Mouse (Mus musculus): Measurements from ENCODE around the gene Tbx3. TPM values are rescaled to one million over a fixed set of nuclear protein-coding genes. Genes with fewer than 3 reads are reported as not detected.

Tbx3 gene
- polyA plus RNA-seq (2011; ENCODE audit: insufficient read length, low read depth, missing spikeins), result 16.8 and 20.9 TPM in 2 replicates

DNA sequence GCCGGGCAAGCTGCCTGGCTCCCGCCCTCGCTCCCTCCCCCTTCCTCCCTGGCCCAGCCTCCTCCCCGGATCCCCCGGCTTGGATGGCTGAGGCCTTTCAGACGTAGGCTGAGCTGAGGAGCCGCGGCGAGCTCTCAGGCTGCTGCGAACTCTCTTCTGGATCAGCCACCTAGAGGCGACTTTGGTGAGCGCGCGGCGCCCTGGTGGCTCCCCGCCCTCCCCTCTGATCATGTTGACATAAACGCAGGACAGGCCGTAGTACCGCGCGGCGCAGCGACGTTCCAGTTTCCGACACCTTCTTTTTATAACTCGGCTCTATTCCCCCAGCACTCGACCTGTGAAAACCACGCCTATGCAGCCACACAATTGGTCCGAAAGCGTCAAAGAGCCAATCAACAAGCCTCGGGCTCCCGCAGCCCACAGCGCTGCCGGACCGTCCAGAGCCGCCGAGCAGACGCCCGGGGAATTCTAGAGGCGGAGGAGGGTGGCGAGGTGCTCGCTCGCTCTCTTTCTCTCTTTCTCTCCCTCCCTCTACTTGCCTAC is at the start of gene Tbx3:
Gene Tbx3, plus strand, starts transcription at position 104 of the 543 bp plus-strand sequence.
- TF ChIP-seq POLR2A (IDR thresholded peaks at IDR 0.05; ENCODE audit: low read depth, low read length), result peak; percentile 88
- TF ChIP-seq CTCF (IDR thresholded peaks at IDR 0.05; ENCODE audit: borderline replicate concordance, insufficient read depth, low read length), result peak; percentile 40; the same call in 1 of the 2 replicates
- H3K4me3 ChIP-seq (ENCODE audit: insufficient read depth, low read length), result peak within 1 kb of the TSS; percentile 84
- H3K4me1 ChIP-seq (ENCODE audit: control insufficient read depth, insufficient read depth, low read length), result peaks cover 3% of the 10 kb centered on the region; the same call in 1 of the 2 replicates
- H3K27ac ChIP-seq (ENCODE audit: insufficient read depth, low read length), result peak within 1 kb of the TSS; percentile 97

DNA sequence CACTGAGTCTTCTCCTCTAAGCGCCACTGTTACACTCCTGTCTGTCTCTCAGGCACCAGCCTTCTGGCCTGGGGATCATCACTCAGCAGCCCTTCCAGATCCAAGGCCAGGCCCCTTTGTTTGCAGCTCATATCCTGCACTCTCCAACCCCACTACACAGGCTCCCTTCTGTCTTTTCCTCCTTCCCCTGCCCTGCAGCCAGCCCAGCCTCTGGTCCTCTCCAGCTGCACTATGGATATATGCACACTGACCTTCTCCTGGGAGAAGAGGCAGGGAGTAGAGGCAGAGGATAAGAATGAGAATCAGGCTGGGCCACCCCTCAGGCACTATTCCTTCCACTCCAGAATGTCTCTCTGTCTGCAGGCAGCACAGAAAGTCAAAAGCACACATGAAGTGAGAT is 48.4 kb upstream of the Tbx3 start:
- TF ChIP-seq CTCF (IDR thresholded peaks at IDR 0.05; ENCODE audit: borderline replicate concordance, insufficient read depth, low read length), result no peak
- no peak for TF ChIP-seq POLR2A (IDR thresholded peaks at IDR 0.05; ENCODE audit: low read depth, low read length)
- Histone ChIP-seq H3K4me1 (ENCODE audit: control insufficient read depth, insufficient read depth, low read length) (no peaks in the 10 kb centered on the region; the same call in 1 of the 2 replicates), H3K4me3 (ENCODE audit: insufficient read depth, low read length) (no peak overlapping the region), H3K27ac (ENCODE audit: insufficient read depth, low read length) (no peak overlapping the region)

DNA sequence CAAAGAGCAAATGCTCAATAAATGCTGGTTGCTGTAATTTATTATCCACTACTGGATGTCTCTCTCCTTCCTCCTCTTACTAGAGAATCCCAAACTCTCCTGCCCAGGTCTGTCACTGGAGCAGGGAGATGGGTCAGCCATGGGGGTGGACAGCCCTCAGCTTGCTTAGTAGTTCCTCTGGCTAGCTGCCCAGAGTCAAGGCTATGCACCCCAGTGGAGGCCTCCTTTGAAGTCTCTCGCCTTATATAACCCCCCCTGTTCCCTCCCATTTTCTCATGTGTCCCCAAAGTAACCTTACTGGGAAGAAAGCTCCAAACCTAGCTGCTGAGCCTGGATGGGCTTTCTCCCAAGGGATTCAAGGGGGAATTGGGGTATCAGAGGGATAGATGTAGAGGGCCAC is 45.9 kb upstream of the Tbx3 start:
- Histone ChIP-seq H3K4me3 (ENCODE audit: insufficient read depth, low read length) (no peak overlapping the region), H3K27ac (ENCODE audit: insufficient read depth, low read length) (no peak overlapping the region), H3K4me1 (ENCODE audit: control insufficient read depth, insufficient read depth, low read length) (no peaks in the 10 kb centered on the region; the same call in 1 of the 2 replicates)
- TF ChIP-seq CTCF (IDR thresholded peaks at IDR 0.05; ENCODE audit: borderline replicate concordance, insufficient read depth, low read length) (no peak), POLR2A (IDR thresholded peaks at IDR 0.05; ENCODE audit: low read depth, low read length) (no peak)

- H3K4me3 ChIP-seq (ENCODE audit: insufficient read depth, low read length), result no peak overlapping the region
- TF ChIP-seq CTCF (IDR thresholded peaks at IDR 0.05; ENCODE audit: borderline replicate concordance, insufficient read depth, low read length) (no peak), POLR2A (IDR thresholded peaks at IDR 0.05; ENCODE audit: low read depth, low read length) (no peak)
- H3K4me1 ChIP-seq (ENCODE audit: control insufficient read depth, insufficient read depth, low read length), result no peaks in the 10 kb centered on the region
- no peak overlapping the region for H3K27ac ChIP-seq (ENCODE audit: insufficient read depth, low read length)
Observed at GRCm38 (mm10) chr5:119625603-119626002, 44.9 kb upstream of the Tbx3 start.

DNA sequence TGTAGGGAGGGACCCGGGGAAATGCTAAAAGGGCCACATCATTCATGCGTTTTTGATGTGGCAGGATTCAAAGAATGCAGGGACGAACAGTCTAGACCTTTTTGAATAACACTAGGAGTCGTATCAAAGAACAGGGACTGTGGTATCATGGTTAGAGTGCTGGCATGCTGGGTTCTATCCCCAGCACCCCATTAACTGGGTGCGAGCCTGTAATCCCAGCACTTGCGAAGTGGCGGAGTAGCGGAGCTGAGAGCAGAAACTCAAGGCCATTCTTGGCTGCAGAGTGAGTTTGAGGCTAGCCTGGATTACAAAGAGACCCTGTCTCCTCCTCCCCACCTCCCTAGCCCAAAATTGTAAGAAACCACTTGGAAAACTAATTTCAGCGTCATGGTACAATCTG is 44.3 kb upstream of the Tbx3 start:
- no peaks in the 10 kb centered on the region for H3K4me1 ChIP-seq (ENCODE audit: control insufficient read depth, insufficient read depth, low read length)

GRCm38 (mm10) chr5:119626662-119627061 is 43.8 kb upstream of the Tbx3 start:
- no peak for TF ChIP-seq POLR2A (IDR thresholded peaks at IDR 0.05; ENCODE audit: low read depth, low read length)
- TF ChIP-seq CTCF (IDR thresholded peaks at IDR 0.05; ENCODE audit: borderline replicate concordance, insufficient read depth, low read length), result no peak
- H3K4me1 ChIP-seq (ENCODE audit: control insufficient read depth, insufficient read depth, low read length), result no peaks in the 10 kb centered on the region
- no peak overlapping the region for H3K4me3 ChIP-seq (ENCODE audit: insufficient read depth, low read length)
- H3K27ac ChIP-seq (ENCODE audit: insufficient read depth, low read length), result no peak overlapping the region

More for the DNA sequence above, 44.3 kb upstream of the Tbx3 start:
- no peak overlapping the region for H3K27ac ChIP-seq (ENCODE audit: insufficient read depth, low read length)
- H3K4me3 ChIP-seq (ENCODE audit: insufficient read depth, low read length), result no peak overlapping the region
- TF ChIP-seq POLR2A (IDR thresholded peaks at IDR 0.05; ENCODE audit: low read depth, low read length), result no peak

DNA sequence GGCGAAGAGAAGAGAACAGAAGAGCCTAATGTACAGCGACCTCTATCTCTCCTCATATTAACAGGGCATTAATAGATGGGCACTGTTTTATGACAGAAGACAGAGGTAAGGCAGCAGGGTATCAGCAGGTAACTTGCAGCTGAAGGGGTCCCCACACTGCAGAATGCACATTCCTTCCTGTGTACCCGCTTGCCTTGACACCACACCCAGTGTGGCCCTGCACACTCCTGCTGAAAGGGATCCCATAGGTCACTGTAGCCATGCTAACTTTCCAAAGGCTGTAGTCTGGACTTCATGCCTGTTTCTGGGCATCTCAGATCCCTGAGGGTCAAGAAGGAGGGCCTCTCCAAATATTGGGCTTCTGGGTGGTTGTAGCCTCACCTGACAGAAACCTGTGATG is 42.4 kb upstream of the Tbx3 start:
- no peak overlapping the region for H3K27ac ChIP-seq (ENCODE audit: insufficient read depth, low read length)
- TF ChIP-seq POLR2A (IDR thresholded peaks at IDR 0.05; ENCODE audit: low read depth, low read length), result no peak
- no peak for TF ChIP-seq CTCF (IDR thresholded peaks at IDR 0.05; ENCODE audit: borderline replicate concordance, insufficient read depth, low read length)
- no peaks in the 10 kb centered on the region for H3K4me1 ChIP-seq (ENCODE audit: control insufficient read depth, insufficient read depth, low read length)
- no peak overlapping the region for H3K4me3 ChIP-seq (ENCODE audit: insufficient read depth, low read length)

DNA sequence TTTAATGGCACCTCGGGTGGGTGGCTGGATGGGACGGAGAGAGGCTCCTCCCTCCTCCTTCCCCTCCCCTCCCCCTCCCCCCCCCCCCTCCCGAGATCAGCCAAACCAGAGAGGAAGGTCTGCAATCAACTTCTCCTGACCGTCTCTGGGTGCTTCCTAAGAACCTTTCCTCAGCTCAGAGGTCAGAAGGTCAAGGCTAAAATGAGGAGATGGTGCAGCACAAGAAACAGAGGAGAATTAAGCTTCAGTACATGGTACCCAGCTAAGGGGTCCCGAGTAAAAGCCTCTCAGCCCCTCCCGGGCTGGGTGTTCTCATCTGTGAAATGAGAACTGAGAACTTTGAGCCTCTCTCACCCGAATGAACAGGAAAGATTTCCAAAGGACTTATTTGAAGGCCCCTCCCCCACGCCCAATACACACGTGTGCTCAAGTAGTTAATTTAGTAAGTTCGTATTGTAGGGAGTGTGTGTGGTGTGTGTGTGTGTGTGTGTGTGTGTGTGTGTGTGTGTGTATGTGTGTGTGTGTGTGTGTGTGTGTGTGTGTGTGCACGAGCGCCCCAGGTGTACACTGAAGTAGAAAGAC is 41.6 kb upstream of the Tbx3 start:
- TF ChIP-seq CTCF (IDR thresholded peaks at IDR 0.05; ENCODE audit: borderline replicate concordance, insufficient read depth, low read length) (no peak), POLR2A (IDR thresholded peaks at IDR 0.05; ENCODE audit: low read depth, low read length) (no peak)
- no peak overlapping the region for H3K27ac ChIP-seq (ENCODE audit: insufficient read depth, low read length)
- H3K4me3 ChIP-seq (ENCODE audit: insufficient read depth, low read length), result no peak overlapping the region
- H3K4me1 ChIP-seq (ENCODE audit: control insufficient read depth, insufficient read depth, low read length), result no peaks in the 10 kb centered on the region

DNA sequence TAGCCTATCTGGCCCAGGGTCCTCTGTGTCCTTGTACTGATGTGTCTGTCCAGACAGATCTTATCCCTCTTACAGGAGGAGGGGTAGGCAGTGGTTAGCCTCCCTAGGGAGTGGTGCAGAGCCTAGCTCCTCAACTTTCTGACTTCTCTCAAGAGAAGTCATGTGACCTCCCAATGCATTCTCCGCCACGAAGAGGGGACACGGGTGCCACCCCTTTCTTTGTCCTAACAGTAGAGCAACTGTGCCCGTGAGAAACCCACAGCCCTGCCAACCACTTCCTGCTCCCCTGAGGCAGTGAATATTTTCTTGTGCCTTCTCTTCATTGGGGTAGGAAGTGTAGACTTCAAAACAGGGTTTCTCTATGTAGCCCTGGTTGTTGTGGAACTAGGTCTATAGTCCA is 36.9 kb upstream of the Tbx3 start:
- Histone ChIP-seq H3K4me1 (ENCODE audit: control insufficient read depth, insufficient read depth, low read length) (no peaks in the 10 kb centered on the region), H3K4me3 (ENCODE audit: insufficient read depth, low read length) (no peak overlapping the region), H3K27ac (ENCODE audit: insufficient read depth, low read length) (no peak overlapping the region)
- TF ChIP-seq CTCF (IDR thresholded peaks at IDR 0.05; ENCODE audit: borderline replicate concordance, insufficient read depth, low read length) (no peak), POLR2A (IDR thresholded peaks at IDR 0.05; ENCODE audit: low read depth, low read length) (no peak)

DNA sequence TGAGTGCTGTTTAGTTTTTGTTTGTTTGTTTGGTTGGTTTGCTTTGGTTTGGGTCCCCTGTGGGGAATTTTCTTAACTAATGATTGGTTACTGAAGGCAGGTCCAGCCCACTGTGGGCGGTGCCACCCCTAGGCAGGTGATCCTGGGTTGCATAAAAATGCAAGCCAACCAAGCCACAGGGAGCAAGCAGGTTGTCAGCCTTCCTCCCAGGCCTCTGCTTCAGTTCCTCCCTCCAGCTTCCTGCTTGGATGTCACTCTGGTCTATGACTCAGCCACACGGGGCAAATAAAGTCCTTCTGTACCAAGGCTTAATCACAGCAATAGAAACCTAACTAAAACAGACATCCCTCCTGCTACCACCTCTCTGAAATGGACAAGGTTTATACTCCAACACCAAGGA is 35.6 kb upstream of the Tbx3 start:
- no peak overlapping the region for H3K4me3 ChIP-seq (ENCODE audit: insufficient read depth, low read length)
- TF ChIP-seq POLR2A (IDR thresholded peaks at IDR 0.05; ENCODE audit: low read depth, low read length), result no peak
- H3K4me1 ChIP-seq (ENCODE audit: control insufficient read depth, insufficient read depth, low read length), result no peaks in the 10 kb centered on the region
- H3K27ac ChIP-seq (ENCODE audit: insufficient read depth, low read length), result no peak overlapping the region

Measured in embryonic fibroblast, embryonic 13.5 days (primary cell).